Mouse (Mus musculus) heart, embryonic 15.5 days (tissue): ENCODE results near the gene Tubgcp6. TPM values are rescaled to one million over a fixed set of nuclear protein-coding genes. Genes with fewer than 3 reads are reported as not detected.

Experiments used
- ATAC-seq: fragments of 200-750 bp; cut with Nextera tagmentation; replicated peaks from 2 replicates; pipeline ENCODE4 v1.8.0; 2017; ENCODE audit warnings: low read depth, moderate TSS enrichment; ENCODE audit not compliant: insufficient number of reproducible peaks, insufficient read depth, low FRiP score
- H3K27ac ChIP-seq: fragments of 300-500 bp; sonication (generic); 2 replicates; pipeline ENCODE4 v1.5.1; 2015; ENCODE audit warnings: mild to moderate bottlenecking, inconsistent platforms
- H3K27me3 ChIP-seq: fragments of 300-500 bp; sonication (generic); 2 replicates; pipeline ENCODE4 v1.6.1; 2015; ENCODE audit warnings: inconsistent platforms
- H3K36me3 ChIP-seq: fragments of 300-500 bp; sonication (generic); 2 replicates; pipeline ENCODE4 v1.6.1; 2015; ENCODE audit warnings: mild to moderate bottlenecking, inconsistent platforms
- H3K4me1 ChIP-seq: fragments of 300-500 bp; sonication (generic); replicated peaks from 2 replicates; pipeline ENCODE4 v1.6.1; 2015; ENCODE audit warnings: inconsistent platforms
- H3K4me2 ChIP-seq: fragments of 300-500 bp; sonication (generic); 2 replicates; pipeline ENCODE4 v1.6.1; 2015; ENCODE audit warnings: inconsistent platforms, mild to moderate bottlenecking, moderate library complexity
- H3K4me3 ChIP-seq: fragments of 300-500 bp; sonication (generic); 2 replicates; pipeline ENCODE4 v1.5.1; 2015; ENCODE audit warnings: mild to moderate bottlenecking, inconsistent platforms
- H3K9ac ChIP-seq: fragments of 300-500 bp; sonication (generic); 2 replicates; pipeline ENCODE4 v1.6.1; 2015; ENCODE audit warnings: mild to moderate bottlenecking, inconsistent platforms
- H3K9me3 ChIP-seq: fragments of 300-500 bp; sonication (generic); replicated peaks from 2 replicates; pipeline ENCODE4 v1.6.1; 2016; ENCODE audit warnings: inconsistent platforms
- WGBS: fragments of 180-500 bp; shearing (Covaris S2); methylation state at CpG from one replicate; pipeline ENCODE4 v1.1.7; 2015; ENCODE audit warnings: mixed read lengths; 5-methylcytosine and 5-hydroxymethylcytosine counted together
- polyA plus RNA-seq: library from polyadenylated mRNA; unstranded; fragments of >200 nt; fragmentation: Nextera tagmentation; extraction: Ambion mirVana; gene quantifications from 2 replicates; pipeline ENCODE4 v1.2.1, GENCODE M21; 2015

The Tubgcp6 gene
- polyA plus RNA-seq, 1 experiment from 2014 or later: 7.9 TPM

DNA sequence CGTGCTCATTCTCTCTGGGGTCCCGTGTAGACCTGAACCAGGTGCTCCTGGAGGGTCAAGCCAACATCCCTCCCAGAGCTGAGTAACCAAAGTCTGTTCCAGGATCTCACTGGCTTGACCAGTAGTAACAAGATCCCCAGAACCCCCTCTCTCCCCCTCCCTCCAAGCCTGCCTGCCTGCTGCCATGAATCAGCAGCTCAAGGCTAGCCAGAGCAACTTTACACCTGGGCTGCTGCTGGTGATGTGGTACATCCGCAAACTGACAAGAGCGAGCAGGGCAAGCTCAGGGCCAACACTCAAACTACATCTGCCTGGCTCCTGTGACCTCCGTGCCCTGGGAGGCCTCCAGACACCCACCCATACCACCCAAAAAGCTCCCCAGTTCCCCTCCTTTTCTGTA, 18.5 kb upstream of the Tubgcp6 start:
- Histone ChIP-seq H3K27me3 (peaks cover 69% of the 10 kb centered on the region), H3K9me3 (no peaks in the 10 kb centered on the region), H3K9ac (no peak overlapping the region), H3K4me1 (peaks cover 39% of the 10 kb centered on the region), H3K36me3 (no peaks in the 10 kb centered on the region), H3K27ac (no peak overlapping the region), H3K4me3 (no peak overlapping the region), H3K4me2 (peak overlapping the region; percentile 98; the same call in 1 of the 2 replicates)
- WGBS: 17% methylated on average over 5 of the region's 5 CpGs
- ATAC-seq: no peak

DNA sequence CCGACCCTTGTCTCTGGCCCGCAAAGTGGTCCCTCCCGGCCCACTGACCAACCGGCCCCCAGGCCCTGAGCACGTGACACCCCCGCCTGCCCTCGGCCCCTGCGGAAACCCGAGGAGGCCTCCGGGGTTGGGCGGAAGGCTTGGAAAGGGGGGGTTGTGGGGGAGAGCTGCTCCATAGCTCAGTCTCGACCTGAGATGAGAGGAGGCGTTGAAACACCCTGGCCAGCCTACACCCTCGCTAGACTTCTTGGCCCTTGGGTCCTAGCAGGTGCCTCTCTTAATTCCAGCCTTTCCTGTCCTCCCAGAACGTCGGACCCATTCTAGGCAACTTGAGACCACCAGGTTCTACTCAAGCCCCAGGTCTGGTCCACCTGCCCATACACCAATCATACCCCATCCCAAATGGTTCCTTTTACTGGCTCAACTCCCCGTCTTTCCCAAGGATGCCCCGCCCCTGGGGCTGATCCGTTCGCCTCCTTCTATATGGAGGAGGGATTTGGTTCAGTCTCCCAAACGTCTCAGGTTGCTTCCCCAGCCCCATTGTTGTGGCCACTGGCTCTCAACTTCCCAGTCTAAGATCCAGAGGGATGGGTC, 17.8 kb upstream of the Tubgcp6 start, which contains the start of gene Mapk12:
Gene Mapk12 (minus strand): TSS at position 45 of the 594 bp plus-strand sequence.
- peak; percentile 67 for ATAC-seq
- Histone ChIP-seq H3K27me3 (peaks cover 62% of the 10 kb centered on the region), H3K9ac (peak within 1 kb of the TSS; percentile 61), H3K9me3 (no peaks in the 10 kb centered on the region), H3K4me2 (peak within 1 kb of the TSS; percentile 98), H3K36me3 (no peaks in the 10 kb centered on the region), H3K4me1 (peaks cover 34% of the 10 kb centered on the region), H3K27ac (0 out of 2 replicates have a peak within 1 kb of the TSS, but pooled peaks have one; percentile 30), H3K4me3 (peak within 1 kb of the TSS; percentile 63)
- WGBS: 1% methylated on average over 21 of the region's 21 CpGs

GRCm38 (mm10) chr15:89140048-89140658, 17.2 kb upstream of the Tubgcp6 start:
- Histone ChIP-seq H3K4me2 (peak overlapping the region; percentile 98), H3K4me3 (peak overlapping the region; percentile 63), H3K36me3 (no peaks in the 10 kb centered on the region), H3K9ac (peak overlapping the region; percentile 61), H3K9me3 (no peaks in the 10 kb centered on the region), H3K27me3 (peaks cover 56% of the 10 kb centered on the region), H3K27ac (0 out of 2 replicates have a peak overlapping the region, but pooled peaks have one; percentile 30), H3K4me1 (peaks cover 34% of the 10 kb centered on the region)
- WGBS: under 1% methylated on average over 53 of the region's 53 CpGs
- peak; percentile 12; the same call in 1 of the 2 replicates for ATAC-seq

- no peak overlapping the region for H3K4me3 ChIP-seq
- H3K36me3 ChIP-seq: no peaks in the 10 kb centered on the region
- H3K27me3 ChIP-seq: peaks cover 42% of the 10 kb centered on the region
- H3K4me1 ChIP-seq: peaks cover 34% of the 10 kb centered on the region
- H3K27ac ChIP-seq: no peak overlapping the region
- no peak for ATAC-seq
- no peak overlapping the region for H3K9ac ChIP-seq
- 90% methylated on average over 6 of the region's 6 CpGs for WGBS
- no peak overlapping the region for H3K4me2 ChIP-seq
- no peaks in the 10 kb centered on the region for H3K9me3 ChIP-seq
These were observed 15.6 kb upstream of the Tubgcp6 start for GRCm38 (mm10) chr15:89138531-89138930.

GRCm38 (mm10) chr15:89138046-89138405, 15.1 kb upstream of the Tubgcp6 start:
- Histone ChIP-seq H3K4me1 (peaks cover 34% of the 10 kb centered on the region), H3K9ac (no peak overlapping the region), H3K4me2 (0 out of 2 replicates have a peak overlapping the region, but pooled peaks have one; percentile 48), H3K9me3 (no peaks in the 10 kb centered on the region), H3K27me3 (peaks cover 38% of the 10 kb centered on the region), H3K36me3 (no peaks in the 10 kb centered on the region), H3K27ac (no peak overlapping the region), H3K4me3 (no peak overlapping the region)
- WGBS: 80% methylated on average over 7 of the region's 7 CpGs
- no peak for ATAC-seq

GRCm38 (mm10) chr15:89137378-89138045, 14.6 kb upstream of the Tubgcp6 start:
- Histone ChIP-seq H3K4me1 (peaks cover 34% of the 10 kb centered on the region), H3K9me3 (no peaks in the 10 kb centered on the region), H3K9ac (peak overlapping the region; percentile 25; the same call in 1 of the 2 replicates), H3K27me3 (peaks cover 35% of the 10 kb centered on the region), H3K4me3 (peak overlapping the region; percentile 13; the same call in 1 of the 2 replicates), H3K4me2 (peak overlapping the region; percentile 48), H3K27ac (peak overlapping the region; percentile 23; the same call in 1 of the 2 replicates), H3K36me3 (no peaks in the 10 kb centered on the region)
- peak; percentile 44 for ATAC-seq
- 53% methylated on average over 11 of the region's 11 CpGs for WGBS

GRCm38 (mm10) chr15:89136461-89137155, 13.7 kb upstream of the Tubgcp6 start:
- WGBS: 94% methylated on average over 5 of the region's 5 CpGs
- Histone ChIP-seq H3K4me3 (no peak overlapping the region), H3K36me3 (no peaks in the 10 kb centered on the region)

DNA sequence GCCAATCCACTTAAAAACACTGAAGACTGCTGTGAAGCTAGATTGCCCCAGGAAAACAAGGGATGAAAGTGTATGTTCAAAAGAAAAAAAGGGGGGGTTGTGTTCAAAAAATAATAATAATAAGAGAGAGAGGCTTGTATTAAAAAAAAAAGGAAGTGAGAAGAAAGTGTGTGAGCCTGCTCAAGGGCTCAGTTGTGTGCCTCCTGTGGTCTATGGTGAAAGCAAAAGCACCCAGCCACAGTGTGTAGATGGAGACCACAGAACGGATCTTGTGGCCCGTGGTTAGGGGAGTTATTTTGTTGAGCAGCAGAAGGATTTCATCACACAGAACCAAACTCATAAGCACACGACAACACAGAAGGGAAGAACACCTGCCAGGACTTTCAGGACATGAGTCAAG, 8.4 kb upstream of the Tubgcp6 start:
- no peak overlapping the region for H3K4me3 ChIP-seq
- H3K27me3 ChIP-seq: no peaks in the 10 kb centered on the region
- ATAC-seq: no peak
- peaks cover 15% of the 10 kb centered on the region for H3K4me1 ChIP-seq
- H3K36me3 ChIP-seq: no peaks in the 10 kb centered on the region
- H3K9ac ChIP-seq: no peak overlapping the region
- WGBS: 70% methylated on average over 3 of the region's 3 CpGs
- H3K4me2 ChIP-seq: no peak overlapping the region
- H3K27ac ChIP-seq: no peak overlapping the region
- no peaks in the 10 kb centered on the region for H3K9me3 ChIP-seq

More at GRCm38 (mm10) chr15:89136461-89137155, 13.7 kb upstream of the Tubgcp6 start:
- H3K27me3 ChIP-seq: peaks cover 26% of the 10 kb centered on the region
- no peak overlapping the region for H3K4me2 ChIP-seq
- ATAC-seq: no peak
- no peaks in the 10 kb centered on the region for H3K9me3 ChIP-seq
- no peak overlapping the region for H3K9ac ChIP-seq
- peaks cover 34% of the 10 kb centered on the region for H3K4me1 ChIP-seq
- H3K27ac ChIP-seq: no peak overlapping the region

GRCm38 (mm10) chr15:89130245-89130644, 7.3 kb upstream of the Tubgcp6 start:
- Histone ChIP-seq H3K4me3 (no peak overlapping the region), H3K27ac (no peak overlapping the region), H3K9ac (no peak overlapping the region), H3K9me3 (no peaks in the 10 kb centered on the region), H3K4me2 (no peak overlapping the region), H3K4me1 (peaks cover 15% of the 10 kb centered on the region), H3K27me3 (no peaks in the 10 kb centered on the region), H3K36me3 (no peaks in the 10 kb centered on the region)
- no peak for ATAC-seq

- peak; percentile 79 for ATAC-seq
- H3K27me3 ChIP-seq: no peaks in the 10 kb centered on the region
- WGBS: 3% methylated on average over 36 of the region's 36 CpGs
- H3K9me3 ChIP-seq: no peaks in the 10 kb centered on the region
- peak within 1 kb of the TSS; percentile 93 for H3K4me2 ChIP-seq
- peaks cover 8% of the 10 kb centered on the region; the same call in 1 of the 2 replicates for H3K36me3 ChIP-seq
- peak within 1 kb of the TSS; percentile 84 for H3K4me3 ChIP-seq
- H3K27ac ChIP-seq: peak within 1 kb of the TSS; percentile 89
- H3K9ac ChIP-seq: peak within 1 kb of the TSS; percentile 78
- peaks cover 18% of the 10 kb centered on the region for H3K4me1 ChIP-seq
These were observed 5.8 kb upstream of the Tubgcp6 start, which contains the start of gene Hdac10 for GRCm38 (mm10) chr15:89128382-89129350. Gene Hdac10 (minus strand): TSS chr15:89128700.
